Mouse (Mus musculus): ENCODE data around the gene Thbs1.

The Thbs1 gene

GRCm38 (mm10) chr2:118147749-118148148 lies 36.1 kb downstream of the Thbs1 start:
- in situ Hi-C loops (cut with MboI, MseI): loop anchor here (10.0 kb wide), 1 partner anchor 1683 kb away; no protein-coding TSS in a partner anchor

GRCm38 (mm10) chr2:118148321-118149142 lies 36.9 kb downstream of the Thbs1 start:
- in situ Hi-C loops (cut with MboI, MseI): loop anchor here (10.0 kb wide), 1 partner anchor 1684 kb away; no protein-coding TSS in a partner anchor

DNA sequence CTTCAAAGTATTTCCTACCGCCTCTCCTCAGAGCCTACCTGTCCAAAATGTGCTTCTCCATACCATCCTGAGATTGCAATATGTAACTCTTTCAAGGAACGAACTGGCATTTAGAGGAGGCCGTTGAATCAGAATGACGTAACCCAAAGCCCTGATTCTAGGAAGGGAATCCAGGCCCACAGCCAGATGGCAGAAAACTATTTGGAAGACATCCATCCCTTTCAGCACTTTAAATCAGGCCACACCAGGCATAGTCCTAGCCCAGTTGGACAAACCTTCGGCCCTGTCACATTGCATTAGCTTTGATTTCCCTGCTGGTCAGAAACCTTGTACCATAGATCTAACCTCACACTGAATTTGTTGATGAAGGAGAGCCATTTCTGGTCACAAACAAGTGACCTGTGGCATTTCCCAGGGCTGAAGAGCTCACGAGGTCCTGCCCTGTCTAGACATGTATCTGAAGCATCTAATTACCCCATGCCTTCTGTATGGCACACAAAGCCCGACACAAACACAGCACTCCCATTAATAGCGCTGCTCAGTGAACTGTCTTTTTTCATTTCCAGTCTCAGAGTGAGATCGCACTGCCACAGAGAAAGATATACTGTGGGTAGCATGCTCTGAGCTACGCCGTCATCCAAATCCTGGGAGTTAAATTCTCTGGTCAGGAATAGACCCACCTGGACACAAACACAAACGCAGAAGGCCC lies 38.3 kb downstream of the Thbs1 start:
- in situ Hi-C loops (cut with MboI, MseI): loop anchor here (10.0 kb wide), 1 partner anchor 1685 kb away; no protein-coding TSS in a partner anchor

- in situ Hi-C loops (cut with MboI, MseI): no loop called here
These were observed 46.4 kb downstream of the Thbs1 start for GRCm38 (mm10) chr2:118158095-118158494.

DNA sequence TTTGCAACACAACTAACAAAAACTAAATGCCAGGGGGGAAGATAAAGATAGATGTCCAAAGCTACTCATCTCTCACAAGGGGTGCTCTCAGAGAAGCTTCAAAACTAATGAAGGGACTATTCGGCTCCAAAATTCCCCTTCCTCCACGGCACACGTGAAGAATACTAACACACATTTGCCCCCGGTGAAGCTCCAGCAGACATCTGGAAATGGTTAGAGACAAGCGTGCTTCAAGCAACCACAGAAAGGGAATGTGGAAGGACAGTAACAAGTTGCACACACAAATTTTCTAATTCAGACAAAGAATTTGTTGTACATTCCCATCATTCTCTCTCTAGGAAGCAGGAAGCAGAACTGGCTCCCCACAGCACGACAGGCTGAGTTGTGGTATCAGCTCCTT lies 47.5 kb downstream of the Thbs1 start:
- in situ Hi-C loops (cut with MboI, MseI): no loop called here

DNA sequence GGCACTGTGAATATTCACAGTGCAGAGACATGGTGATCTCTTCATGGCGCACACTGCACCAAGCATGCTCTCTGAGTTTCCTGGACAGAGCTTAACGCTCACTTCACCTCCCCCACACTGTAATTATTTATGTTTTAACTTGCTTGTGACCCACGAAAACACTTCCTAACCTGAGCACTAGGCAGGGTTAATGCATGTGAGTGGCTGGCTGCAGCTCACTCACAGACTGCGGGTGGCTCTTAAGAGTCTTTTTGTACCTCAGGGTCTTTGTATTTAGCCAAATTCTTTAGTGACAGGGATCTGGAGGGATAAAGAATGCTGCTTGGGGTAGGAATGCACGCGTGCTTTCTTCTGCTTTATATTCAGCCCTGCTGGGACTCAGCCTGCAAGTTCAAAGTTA lies 48.9 kb downstream of the Thbs1 start:
- in situ Hi-C loops (cut with MboI, MseI): no loop called here

DNA sequence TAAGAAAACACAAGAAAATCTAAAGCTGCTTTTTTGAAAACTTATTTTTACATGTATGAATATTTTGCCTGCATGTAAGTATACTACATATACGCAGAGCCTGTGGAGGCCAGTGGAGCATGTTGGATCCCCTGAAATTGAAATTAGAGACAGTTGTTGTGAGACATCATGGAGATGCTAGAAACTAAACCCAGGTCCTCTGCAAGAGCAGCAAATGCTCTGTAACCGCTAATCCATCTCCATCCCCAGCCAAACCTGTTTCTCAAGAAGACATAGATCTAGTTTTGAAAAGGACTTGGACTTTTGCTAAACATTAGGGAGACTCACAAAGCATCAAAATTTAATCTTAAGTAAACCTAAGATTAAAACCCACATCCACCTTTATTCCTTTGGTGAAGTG lies 49.3 kb downstream of the Thbs1 start:
- in situ Hi-C loops (cut with MboI, MseI): no loop called here

GRCm38 (mm10) chr2:118162486-118162885 lies 50.8 kb downstream of the Thbs1 start:
- in situ Hi-C loops (cut with MboI, MseI): no loop called here

GRCm38 (mm10) chr2:118164137-118164536 lies 52.5 kb downstream of the Thbs1 start:
- in situ Hi-C loops (cut with MboI, MseI): no loop called here

DNA sequence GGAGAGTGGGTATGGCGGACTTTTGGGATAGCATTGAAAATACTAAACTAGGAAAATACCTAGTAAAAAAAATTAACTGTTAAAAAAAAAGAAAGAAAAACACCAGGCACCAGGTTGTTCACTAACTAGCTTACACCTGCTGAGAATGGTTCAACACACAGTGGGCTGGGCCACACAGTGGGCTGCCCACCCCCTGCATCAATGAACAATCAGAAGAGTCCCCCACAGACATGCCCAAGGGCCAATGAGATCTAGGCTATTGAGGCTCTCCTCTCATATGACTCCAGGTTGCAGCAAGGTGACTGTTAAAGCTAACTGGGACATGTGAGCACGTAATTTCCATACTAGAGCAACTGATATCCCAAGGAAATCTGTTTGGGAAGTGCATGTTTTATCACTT lies 54.0 kb downstream of the Thbs1 start:
- in situ Hi-C loops (cut with MboI, MseI): no loop called here

DNA sequence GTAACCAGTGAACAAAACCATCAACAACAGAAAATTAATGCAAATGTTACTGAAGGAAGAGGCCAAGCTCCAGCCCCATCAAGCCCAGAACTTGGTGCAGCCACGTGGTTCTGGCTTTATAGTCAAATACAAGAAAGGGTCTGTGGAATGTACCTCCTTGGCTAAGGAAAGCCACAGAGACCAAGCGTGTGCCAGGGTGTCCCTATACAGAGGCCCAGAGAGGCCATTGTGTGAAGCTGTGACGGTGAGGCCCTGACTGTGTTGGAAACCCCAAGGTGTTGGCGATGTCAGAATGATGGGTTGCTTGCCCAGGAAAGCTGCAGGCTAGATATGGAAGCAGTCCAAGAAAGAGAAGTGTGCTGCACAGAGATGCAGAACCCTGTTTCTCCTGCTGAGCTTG lies 56.1 kb downstream of the Thbs1 start:
- in situ Hi-C loops (cut with MboI, MseI): no loop called here

DNA sequence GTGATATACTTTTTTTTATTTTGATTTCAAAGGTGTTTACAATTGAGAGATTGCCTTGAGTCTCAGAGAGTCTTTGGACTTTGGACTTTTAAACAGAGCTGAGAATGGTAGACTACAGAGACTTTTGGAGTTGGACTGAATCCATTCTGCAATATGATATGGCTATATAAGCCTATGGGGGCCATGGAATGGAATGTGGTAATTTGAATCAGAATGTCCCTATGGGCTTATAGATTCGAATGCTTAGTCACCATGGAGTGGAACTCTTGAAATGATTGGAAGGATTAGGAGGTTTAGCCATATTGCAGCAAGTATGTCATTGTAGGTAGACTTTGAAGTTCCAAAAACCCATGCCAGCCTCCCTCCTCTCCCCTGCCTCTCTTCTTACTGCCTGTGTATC lies 56.5 kb downstream of the Thbs1 start:
- in situ Hi-C loops (cut with MboI, MseI): no loop called here

DNA sequence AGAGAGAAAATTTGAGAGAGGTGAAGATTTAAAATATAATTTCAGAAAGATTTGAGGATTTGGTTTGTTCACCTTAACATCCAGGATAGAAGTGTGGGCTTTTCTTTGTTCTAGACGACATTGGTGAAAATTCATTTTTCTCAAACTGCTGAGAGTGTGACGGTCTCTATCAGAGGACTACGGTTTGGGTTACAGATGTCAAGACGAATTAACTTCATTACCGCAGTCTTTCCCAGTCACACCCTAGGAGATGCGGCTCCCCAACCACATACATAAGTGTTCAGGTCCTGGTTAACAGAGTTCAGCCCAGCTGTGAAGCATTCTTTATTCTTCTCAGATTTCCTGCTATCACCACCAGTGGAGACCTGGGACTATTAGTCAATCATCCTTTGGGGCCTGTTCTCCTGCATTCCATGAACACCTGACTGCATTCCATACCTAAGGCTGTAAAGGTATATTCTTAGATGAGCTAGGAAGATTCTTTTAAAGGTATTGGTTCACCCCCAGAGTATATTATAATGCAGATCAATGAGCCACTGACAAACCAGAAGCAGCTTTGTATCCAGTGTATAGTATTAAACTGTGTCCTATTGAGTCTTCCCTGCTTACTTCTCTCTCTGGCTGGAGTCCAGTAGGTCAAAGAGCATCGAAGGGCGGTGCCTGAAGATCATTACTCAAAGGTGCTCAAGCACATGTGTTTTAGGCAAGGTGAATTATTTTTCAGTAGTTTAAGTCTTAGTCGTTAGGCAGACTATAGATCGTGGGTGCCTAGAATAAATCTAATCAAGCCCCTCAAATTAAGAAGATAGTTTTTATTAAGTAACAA lies 63.1 kb downstream of the Thbs1 start:
- in situ Hi-C loops (cut with MboI, MseI): no loop called here

Data from T-helper 2 cell (primary cell).